Mouse (Mus musculus) neural tube, embryonic 15.5 days (tissue): ENCODE data around the gene Myh4. TPM values are rescaled to one million over a fixed set of nuclear protein-coding genes. Genes with fewer than 3 reads are reported as not detected.

Experiments used
- ATAC-seq: fragments of 200-750 bp; cut with Nextera tagmentation; 2 replicates; pipeline ENCODE4 v1.8.0; 2017; ENCODE audit warnings: mild to moderate bottlenecking, moderate TSS enrichment, moderate library complexity; ENCODE audit not compliant: low FRiP score
- H3K27ac ChIP-seq: fragments of 300-500 bp; sonication (generic); replicated peaks from 2 replicates; pipeline ENCODE4 v1.5.1; 2015; ENCODE audit warnings: mild to moderate bottlenecking, inconsistent platforms
- H3K27me3 ChIP-seq: fragments of 300-500 bp; sonication (generic); replicated peaks from 2 replicates; pipeline ENCODE4 v1.6.1; 2015; ENCODE audit warnings: inconsistent platforms
- H3K36me3 ChIP-seq: fragments of 300-500 bp; sonication (generic); 2 replicates; pipeline ENCODE4 v1.6.1; 2015; ENCODE audit warnings: inconsistent platforms
- H3K4me1 ChIP-seq: fragments of 300-500 bp; sonication (generic); 2 replicates; pipeline ENCODE4 v1.6.1; 2015; ENCODE audit warnings: inconsistent platforms
- H3K4me2 ChIP-seq: fragments of 300-500 bp; sonication (generic); 2 replicates; pipeline ENCODE4 v1.6.1; 2015; ENCODE audit warnings: inconsistent platforms, mild to moderate bottlenecking, moderate library complexity
- H3K4me3 ChIP-seq: fragments of 300-500 bp; sonication (generic); replicated peaks from 2 replicates; pipeline ENCODE4 v1.5.1; 2015; ENCODE audit warnings: mild to moderate bottlenecking, inconsistent platforms
- H3K9ac ChIP-seq: fragments of 300-500 bp; sonication (generic); replicated peaks from 2 replicates; pipeline ENCODE4 v1.6.1; 2015; ENCODE audit warnings: mild to moderate bottlenecking, inconsistent platforms
- H3K9me3 ChIP-seq: fragments of 300-500 bp; sonication (generic); replicated peaks from 2 replicates; pipeline ENCODE4 v1.6.1; 2016; ENCODE audit warnings: inconsistent platforms
- WGBS: fragments of 180-500 bp; shearing (Covaris S2); methylation state at CpG from one replicate; pipeline ENCODE4 v1.1.7; 2015; ENCODE audit warnings: mixed read lengths; 5-methylcytosine and 5-hydroxymethylcytosine counted together
- polyA plus RNA-seq: library from polyadenylated mRNA; unstranded; fragments of >200 nt; fragmentation: Nextera tagmentation; extraction: Ambion mirVana; gene quantifications from 2 replicates; pipeline ENCODE4 v1.2.1, GENCODE M21; 2015

Gene Myh4
- polyA plus RNA-seq, 1 experiment from 2014 or later = not detected

DNA sequence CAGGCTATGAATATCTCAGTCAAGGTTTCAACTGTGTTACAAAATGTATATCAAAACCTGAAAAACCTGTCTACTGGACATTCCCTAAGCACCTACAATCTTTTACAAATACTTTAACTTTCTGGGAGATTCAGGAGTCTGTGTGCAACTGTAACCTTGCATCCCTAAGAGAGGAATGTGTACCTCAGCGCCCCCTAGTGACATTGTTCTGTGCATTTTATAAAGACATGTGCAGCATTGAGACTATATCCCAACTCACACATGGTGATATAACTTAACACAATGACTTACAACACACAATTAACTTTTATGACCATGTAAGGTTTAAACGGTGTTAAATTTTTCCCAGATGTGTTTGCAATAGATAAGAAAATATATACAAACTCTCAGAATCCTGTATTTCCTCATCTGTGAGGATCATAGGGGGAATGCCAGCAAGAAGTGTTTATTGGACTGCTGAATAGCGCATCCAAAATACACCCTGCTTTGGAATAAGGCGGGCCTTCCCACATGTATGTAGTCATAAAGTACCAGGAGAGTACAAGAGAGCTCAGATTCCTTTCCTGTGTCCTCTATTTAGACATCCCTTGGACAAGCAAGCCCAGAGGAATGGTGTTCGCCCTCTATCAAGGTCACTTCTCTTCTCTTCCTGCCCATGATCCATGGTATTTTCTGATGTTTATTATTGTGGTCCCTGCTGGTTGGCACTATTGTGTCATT is 2.0 kb upstream of the Myh4 start:
- no peak overlapping the region for H3K27ac ChIP-seq
- H3K36me3 ChIP-seq = no peaks in the 10 kb centered on the region
- peaks cover 5% of the 10 kb centered on the region; the same call in 1 of the 2 replicates for H3K4me1 ChIP-seq
- 57% methylated on average over 5 of the region's 5 CpGs for WGBS
- no peak for ATAC-seq
- H3K4me3 ChIP-seq = no peak overlapping the region
- H3K27me3 ChIP-seq = no peaks in the 10 kb centered on the region
- no peak overlapping the region for H3K4me2 ChIP-seq
- no peaks in the 10 kb centered on the region for H3K9me3 ChIP-seq
- no peak overlapping the region for H3K9ac ChIP-seq

DNA sequence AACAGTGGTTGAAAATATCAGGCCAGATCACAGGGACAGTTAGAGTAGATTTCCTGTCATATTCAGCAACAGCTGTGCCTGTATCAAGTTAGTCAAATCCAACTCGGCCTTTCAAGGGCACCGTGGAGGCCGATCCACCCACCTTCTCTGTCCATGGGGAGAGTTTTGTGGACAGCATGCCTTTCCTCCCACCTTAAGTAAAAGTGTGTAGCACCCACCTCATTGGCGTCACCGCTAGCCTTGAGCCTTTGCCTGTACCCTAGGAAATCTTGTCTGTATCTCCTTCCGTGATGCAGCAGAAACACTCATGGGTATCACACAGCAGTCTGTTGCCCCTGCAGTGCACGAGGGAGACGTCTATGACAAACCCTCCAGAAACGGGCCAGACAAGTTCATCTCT is 1.0 kb upstream of the Myh4 start:
- WGBS = 91% methylated on average over 9 of the region's 9 CpGs
- no peak for ATAC-seq
- H3K9ac ChIP-seq = no peak overlapping the region
- peaks cover 5% of the 10 kb centered on the region; the same call in 1 of the 2 replicates for H3K4me1 ChIP-seq
- H3K4me3 ChIP-seq = no peak overlapping the region
- no peaks in the 10 kb centered on the region for H3K9me3 ChIP-seq
- no peak overlapping the region for H3K27ac ChIP-seq
- H3K27me3 ChIP-seq = no peaks in the 10 kb centered on the region
- H3K36me3 ChIP-seq = no peaks in the 10 kb centered on the region
- no peak overlapping the region for H3K4me2 ChIP-seq

DNA sequence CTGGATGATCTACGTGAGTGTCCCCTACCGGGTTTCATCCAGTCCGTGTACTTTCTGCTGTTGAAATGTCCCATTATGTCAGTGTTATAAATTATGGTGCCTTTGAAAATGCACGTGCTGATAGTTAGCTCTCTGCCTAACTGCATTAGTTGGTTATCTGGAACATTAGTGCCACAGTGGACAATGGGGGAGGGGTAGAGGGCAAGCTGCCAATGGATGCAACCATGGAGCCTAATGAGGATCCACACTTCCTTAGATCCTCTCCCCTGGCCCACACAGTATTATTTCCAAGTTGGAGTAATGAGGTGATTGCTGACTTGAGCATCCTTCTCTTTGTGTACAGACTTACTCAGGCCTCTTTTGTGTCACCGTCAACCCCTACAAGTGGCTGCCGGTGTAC is 3.2 kb downstream of the Myh4 start:
- Histone ChIP-seq H3K4me3 (no peak overlapping the region), H3K9ac (no peak overlapping the region), H3K36me3 (no peaks in the 10 kb centered on the region), H3K27ac (no peak overlapping the region), H3K27me3 (no peaks in the 10 kb centered on the region), H3K4me2 (no peak overlapping the region), H3K4me1 (peaks cover 5% of the 10 kb centered on the region; the same call in 1 of the 2 replicates), H3K9me3 (no peaks in the 10 kb centered on the region)
- no peak for ATAC-seq
- 78% methylated on average over 6 of the region's 6 CpGs for WGBS

DNA sequence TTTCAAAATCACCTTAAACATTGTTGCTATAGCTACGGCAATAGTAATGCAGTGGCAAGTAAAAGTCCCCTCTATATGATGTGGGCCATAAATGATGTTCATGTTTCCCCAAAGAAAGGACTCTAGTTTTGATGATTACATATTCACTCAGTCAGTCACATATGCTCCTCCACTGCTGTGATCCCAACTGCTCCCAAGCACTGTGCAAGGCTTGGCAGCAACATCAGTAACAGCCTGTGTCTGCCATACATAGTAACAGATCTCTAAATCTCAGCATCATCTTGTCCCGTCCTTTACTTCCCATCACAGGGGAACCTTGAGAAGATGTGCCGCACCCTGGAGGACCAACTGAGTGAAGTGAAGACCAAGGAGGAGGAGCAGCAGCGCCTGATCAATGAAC is 15.9 kb downstream of the Myh4 start:
- Histone ChIP-seq H3K9me3 (no peaks in the 10 kb centered on the region), H3K4me3 (no peak overlapping the region), H3K27me3 (no peaks in the 10 kb centered on the region), H3K9ac (no peak overlapping the region), H3K27ac (no peak overlapping the region), H3K36me3 (no peaks in the 10 kb centered on the region), H3K4me1 (no peaks in the 10 kb centered on the region), H3K4me2 (no peak overlapping the region)
- no peak for ATAC-seq
- 92% methylated on average over 4 of the region's 4 CpGs for WGBS

DNA sequence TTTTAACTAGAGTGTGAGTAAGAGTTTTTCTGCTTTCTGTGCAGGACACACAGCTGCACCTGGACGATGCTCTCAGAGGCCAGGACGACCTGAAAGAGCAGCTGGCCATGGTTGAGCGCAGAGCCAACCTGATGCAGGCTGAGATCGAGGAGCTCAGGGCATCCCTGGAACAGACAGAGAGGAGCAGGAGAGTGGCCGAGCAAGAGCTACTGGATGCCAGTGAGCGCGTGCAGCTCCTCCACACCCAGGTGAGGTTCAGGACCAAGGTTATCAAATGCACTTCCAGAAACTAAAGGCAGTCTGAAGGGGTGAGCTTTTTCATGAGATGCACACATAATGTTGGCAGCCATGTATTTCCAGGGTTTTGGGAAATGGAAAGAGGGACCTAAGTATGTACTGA is 19.2 kb downstream of the Myh4 start:
- Histone ChIP-seq H3K4me2 (no peak overlapping the region), H3K9ac (no peak overlapping the region), H3K27ac (no peak overlapping the region), H3K27me3 (no peaks in the 10 kb centered on the region), H3K4me3 (no peak overlapping the region), H3K9me3 (no peaks in the 10 kb centered on the region), H3K36me3 (no peaks in the 10 kb centered on the region), H3K4me1 (no peaks in the 10 kb centered on the region)
- 89% methylated on average over 7 of the region's 7 CpGs for WGBS
- no peak for ATAC-seq

DNA sequence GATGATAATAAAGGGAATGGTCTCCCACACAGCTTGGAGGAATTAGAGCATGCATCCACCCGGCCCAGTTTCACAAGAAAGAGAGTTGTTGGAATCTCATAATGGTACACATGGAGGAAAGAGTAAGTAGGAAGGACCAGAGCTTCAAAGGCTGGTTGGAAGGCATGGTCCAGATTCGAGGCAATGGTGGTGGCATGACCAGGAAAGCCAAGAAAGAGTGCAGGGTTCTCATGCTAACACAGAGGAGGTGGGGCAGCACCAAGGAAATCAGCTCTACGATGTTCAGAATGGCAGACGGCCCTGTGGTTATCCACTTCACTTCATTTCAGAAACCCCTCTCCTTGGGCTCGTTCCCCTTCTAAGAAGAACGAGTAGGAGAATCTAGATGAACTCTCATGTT is 23.1 kb downstream of the Myh4 start:
- H3K4me1 ChIP-seq = no peaks in the 10 kb centered on the region
- no peaks in the 10 kb centered on the region for H3K9me3 ChIP-seq
- no peaks in the 10 kb centered on the region for H3K27me3 ChIP-seq
- no peak overlapping the region for H3K9ac ChIP-seq
- H3K27ac ChIP-seq = no peak overlapping the region
- no peaks in the 10 kb centered on the region for H3K36me3 ChIP-seq
- H3K4me2 ChIP-seq = no peak overlapping the region
- 87% methylated on average over 6 of the region's 6 CpGs for WGBS
- H3K4me3 ChIP-seq = no peak overlapping the region
- ATAC-seq = no peak

DNA sequence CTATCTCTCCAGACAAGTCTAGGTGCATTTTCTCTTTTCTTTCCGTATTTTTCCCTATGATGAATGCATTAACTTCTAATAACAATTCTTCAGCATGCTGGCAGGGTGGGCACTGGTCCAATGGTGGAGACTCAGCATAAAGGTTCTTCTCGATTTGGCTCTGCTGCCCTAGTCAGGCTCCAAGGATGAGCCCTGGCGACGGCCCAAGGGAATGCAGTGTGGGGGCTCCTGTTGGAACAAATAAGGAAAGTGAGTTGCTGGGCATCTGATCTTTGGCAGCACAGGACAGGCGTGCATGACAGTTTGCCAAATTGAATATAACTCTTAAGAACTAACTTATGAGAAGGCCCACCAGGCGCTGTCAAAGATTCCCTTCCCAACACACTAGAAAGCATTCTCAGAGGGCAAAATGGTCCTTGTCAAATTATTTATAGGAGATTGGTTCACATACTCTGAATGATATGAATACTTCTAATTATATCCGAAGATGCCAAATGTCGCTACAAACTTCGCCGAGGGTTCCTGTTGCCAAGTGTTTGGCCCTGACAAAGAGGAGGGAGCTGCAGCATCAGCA is 38.9 kb downstream of the Myh4 start, which contains the start of gene Myh8:
TSS of gene Myh8 (plus strand) at position 524 of the 574 bp plus-strand sequence.
- H3K9me3 ChIP-seq = no peaks in the 10 kb centered on the region
- H3K9ac ChIP-seq = no peak within 1 kb of the TSS
- no peaks in the 10 kb centered on the region for H3K36me3 ChIP-seq
- no peak for ATAC-seq
- H3K27me3 ChIP-seq = no peaks in the 10 kb centered on the region
- WGBS = 74% methylated on average over 10 of the region's 10 CpGs
- no peaks in the 10 kb centered on the region for H3K4me1 ChIP-seq
- no peak within 1 kb of the TSS for H3K27ac ChIP-seq
- no peak within 1 kb of the TSS for H3K4me2 ChIP-seq
- H3K4me3 ChIP-seq = no peak within 1 kb of the TSS

DNA sequence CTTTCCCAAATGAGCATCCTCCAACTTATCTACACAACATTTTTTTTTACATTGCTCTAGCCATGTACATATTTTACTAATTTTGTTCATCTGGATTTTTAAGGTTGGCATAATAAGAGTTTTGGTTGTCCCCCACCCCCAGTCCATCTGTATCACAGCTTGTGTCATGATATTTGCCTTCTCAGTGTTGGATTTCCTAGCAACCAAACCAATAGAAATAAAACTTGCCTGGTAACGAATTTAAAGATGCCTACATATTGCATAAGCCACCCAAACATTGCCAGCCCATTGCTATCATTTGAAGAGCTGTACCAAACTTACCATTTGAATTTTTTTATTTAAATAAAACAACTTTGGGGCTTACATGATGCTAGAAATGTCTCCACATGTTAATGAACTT is 55.6 kb downstream of the Myh4 start:
- no peaks in the 10 kb centered on the region for H3K9me3 ChIP-seq
- H3K9ac ChIP-seq = no peak overlapping the region
- ATAC-seq = no peak
- WGBS = 80% methylated on average over 1 of the region's 1 CpGs
- H3K4me2 ChIP-seq = no peak overlapping the region
- no peak overlapping the region for H3K4me3 ChIP-seq
- H3K27me3 ChIP-seq = no peaks in the 10 kb centered on the region
- H3K27ac ChIP-seq = no peak overlapping the region
- no peaks in the 10 kb centered on the region for H3K4me1 ChIP-seq
- no peaks in the 10 kb centered on the region for H3K36me3 ChIP-seq

Other genes with a start within 250 kb of the Myh4 start
- 0.51 and 0.59 TPM in 2 replicates for gene Tmem220, start 212.9 kb upstream of the Myh4 start, polyA plus RNA-seq
- 31.5 and 31.7 TPM in 2 replicates for gene Adprm, start 185.4 kb upstream of the Myh4 start, polyA plus RNA-seq
- 12.3 and 12.7 TPM in 2 replicates for gene Sco1, start 185.4 kb upstream of the Myh4 start, polyA plus RNA-seq
- 8.3 and 13.4 TPM in 2 replicates for gene Myh3, start 159.7 kb upstream of the Myh4 start, polyA plus RNA-seq
- gene Myh2, start 67.0 kb upstream of the Myh4 start, polyA plus RNA-seq = 0.20 and 0.22 TPM in 2 replicates
- gene Myh1, start 38.0 kb upstream of the Myh4 start, polyA plus RNA-seq = 0.09 and 0.10 TPM in 2 replicates
- gene Myh8, start 39.1 kb downstream of the Myh4 start, polyA plus RNA-seq = 3.1 and 6.1 TPM in 2 replicates
- 0.08 and 0.22 TPM in 2 replicates for gene Myh13, start 83.6 kb downstream of the Myh4 start, polyA plus RNA-seq
- 26.6 and 26.7 TPM in 2 replicates for gene Gas7, start 217.4 kb downstream of the Myh4 start, polyA plus RNA-seq